Mouse (Mus musculus) lung, postnatal 0 days (tissue): ENCODE measurements around the gene Cdhr1. TPM values are rescaled to one million over a fixed set of nuclear protein-coding genes. Genes with fewer than 3 reads are reported as not detected.
"Not testable (repeated sequence)": the region's sequence is repeated elsewhere in the genome, so short reads cannot be mapped to it uniquely, and the experiment has no call there.

Source experiments
- ATAC-seq: fragments of 200-750 bp; cut with Nextera tagmentation; 2 replicates; pipeline ENCODE4 v1.8.0; 2017; ENCODE audit warnings: moderate library complexity
- DNase-seq: peaks from one replicate; pipeline ENCODE4 v3.0.0-alpha.2; 2016; ENCODE audit warnings: low spot score
- H3K27ac ChIP-seq: fragments of 300-500 bp; sonication (generic); 2 replicates; pipeline ENCODE4 v1.5.1; 2014; ENCODE audit warnings: antibody characterized with exemption, mild to moderate bottlenecking, low read length, mixed read lengths
- H3K27me3 ChIP-seq: fragments of 300-500 bp; sonication (generic); replicated peaks from 2 replicates; pipeline ENCODE4 v1.6.1; 2014; ENCODE audit warnings: low read length, mixed read lengths; ENCODE audit not compliant: insufficient read depth
- H3K36me3 ChIP-seq: fragments of 300-500 bp; sonication (generic); 2 replicates; pipeline ENCODE4 v1.6.1; 2014; ENCODE audit warnings: low read length, mixed read lengths; ENCODE audit not compliant: insufficient read depth
- H3K4me1 ChIP-seq: fragments of 300-500 bp; sonication (generic); 2 replicates; pipeline ENCODE4 v1.6.1; 2014; ENCODE audit warnings: antibody characterized with exemption, low read depth, low read length, mixed read lengths; ENCODE audit not compliant: insufficient read depth
- H3K4me2 ChIP-seq: fragments of 300-500 bp; sonication (generic); replicated peaks from 2 replicates; pipeline ENCODE4 v1.6.1; 2014; ENCODE audit warnings: low read depth, mild to moderate bottlenecking, low read length, moderate library complexity, mixed read lengths
- H3K4me3 ChIP-seq: fragments of 300-500 bp; sonication (generic); 2 replicates; pipeline ENCODE4 v1.5.1; 2014; ENCODE audit warnings: low read depth, low read length
- H3K9ac ChIP-seq: fragments of 300-500 bp; sonication (generic); replicated peaks from 2 replicates; pipeline ENCODE4 v1.6.1; 2014; ENCODE audit warnings: low read depth, mild to moderate bottlenecking
- H3K9me3 ChIP-seq: fragments of 300-500 bp; sonication (generic); 2 replicates; pipeline ENCODE4 v1.6.1; 2016; ENCODE audit warnings: low read length, mixed read lengths
- CTCF ChIP-seq: IDR thresholded peaks from 2 replicates; pipeline ENCODE4 v1.5.1; 2016; ENCODE audit warnings: antibody characterized with exemption, mild to moderate bottlenecking
- EP300 ChIP-seq: IDR thresholded peaks from 2 replicates; pipeline ENCODE4 v1.6.1; 2016; ENCODE audit warnings: antibody characterized with exemption, mild to moderate bottlenecking, control low read depth
- WGBS: fragments of 180-500 bp; shearing (Covaris S2); extraction: QIAGEN DNeasy Blood & Tissue Kit; methylation state at CpG from one replicate; pipeline ENCODE4 v1.1.7; 2014; 5-methylcytosine and 5-hydroxymethylcytosine counted together
- polyA plus RNA-seq: library from polyadenylated mRNA; unstranded; fragments of >200 nt; fragmentation: Nextera tagmentation; extraction: Ambion mirVana; gene quantifications from 2 replicates; pipeline ENCODE4 v1.2.1, GENCODE M21; 2015

The Cdhr1 gene
- 0.05 and 0.08 TPM in 2 replicates for polyA plus RNA-seq

DNA sequence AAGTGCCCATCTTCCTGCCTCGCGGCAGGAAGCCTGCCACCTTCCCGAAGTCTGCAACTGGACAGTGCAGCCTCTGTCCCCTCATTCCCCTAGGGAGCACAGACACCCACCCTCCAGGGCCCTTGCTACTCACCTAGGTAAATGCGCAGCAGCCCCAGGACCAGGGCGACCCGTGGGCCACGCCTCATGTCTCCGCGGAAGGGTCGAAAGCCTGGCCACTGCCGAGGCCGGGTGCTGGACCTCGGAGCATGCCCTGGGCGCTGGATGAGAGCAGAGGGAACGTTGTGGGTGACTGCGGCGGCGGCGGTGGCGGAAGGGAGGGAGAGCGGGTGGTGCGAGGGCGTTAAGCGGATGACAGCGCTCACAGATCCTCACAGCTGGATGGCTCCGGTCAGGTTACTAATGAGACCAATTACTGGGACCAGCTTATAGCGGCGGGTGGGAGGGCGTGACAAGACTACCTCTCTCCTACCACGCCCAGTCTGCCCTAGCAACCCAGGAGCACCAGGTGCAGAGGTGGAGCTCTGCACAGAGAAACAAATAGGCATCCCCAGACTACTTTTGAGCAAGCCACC, at the start of gene Cdhr1:
Cdhr1 (minus strand) TSS at position 392 of the 575 bp plus-strand sequence.
- Histone ChIP-seq H3K4me3 (no peak within 1 kb of the TSS), H3K9ac (no peak within 1 kb of the TSS), H3K9me3 (no peaks in the 10 kb centered on the region), H3K36me3 (no peaks in the 10 kb centered on the region), H3K27me3 (0 out of 2 replicates have a peak, but pooled peaks cover 9% of the 10 kb centered on the region), H3K4me2 (0 out of 2 replicates have a peak within 1 kb of the TSS, but pooled peaks have one; percentile 30), H3K27ac (no peak within 1 kb of the TSS), H3K4me1 (no peaks in the 10 kb centered on the region)
- ATAC-seq (no peak), DNase-seq (no peak)
- TF ChIP-seq EP300 (no peak), CTCF (no peak)
- under 1% methylated on average over 26 of the region's 30 CpGs for WGBS

DNA sequence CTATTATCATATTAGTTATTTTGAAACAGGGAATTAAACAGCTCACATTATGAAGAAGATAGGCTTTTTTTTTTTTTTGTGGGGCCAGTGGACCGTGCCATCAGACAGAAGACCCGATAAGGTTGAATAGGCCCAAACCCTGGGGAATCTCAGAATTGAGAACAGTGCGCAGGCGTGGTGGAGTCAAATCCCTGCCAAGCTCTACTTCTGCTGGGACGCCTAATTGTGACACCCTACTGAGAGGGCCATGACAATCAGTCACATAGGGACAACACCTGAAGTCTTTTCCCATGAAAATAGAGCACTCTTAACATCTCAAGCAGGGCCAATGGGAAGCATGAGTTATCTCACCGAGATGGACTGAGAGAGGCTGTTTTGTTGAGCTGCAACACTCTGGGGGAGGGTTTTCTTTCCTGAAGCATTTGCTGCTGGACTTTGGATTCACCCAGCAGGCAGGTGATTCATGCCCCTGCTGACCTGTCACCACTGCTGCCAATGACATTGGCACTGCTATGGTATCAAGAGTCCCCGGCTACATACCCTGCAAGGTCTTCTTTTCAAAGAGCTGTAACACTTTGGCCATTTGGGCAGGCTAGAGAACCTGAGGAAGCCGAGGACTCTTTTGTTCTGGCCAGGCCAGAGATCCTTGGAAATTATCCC, 41.0 kb upstream of the Cdhr1 start:
- no peaks in the 10 kb centered on the region for H3K4me1 ChIP-seq
- no peak for DNase-seq
- H3K9ac ChIP-seq, result no peak overlapping the region
- 76% methylated on average over 8 of the region's 8 CpGs for WGBS
- no peaks in the 10 kb centered on the region for H3K36me3 ChIP-seq
- H3K4me3 ChIP-seq, result no peak overlapping the region
- no peaks in the 10 kb centered on the region for H3K9me3 ChIP-seq
- no peak for ATAC-seq
- H3K4me2 ChIP-seq, result no peak overlapping the region
- TF ChIP-seq CTCF (no peak), EP300 (no peak)
- H3K27ac ChIP-seq, result no peak overlapping the region
- H3K27me3 ChIP-seq, result no peaks in the 10 kb centered on the region

DNA sequence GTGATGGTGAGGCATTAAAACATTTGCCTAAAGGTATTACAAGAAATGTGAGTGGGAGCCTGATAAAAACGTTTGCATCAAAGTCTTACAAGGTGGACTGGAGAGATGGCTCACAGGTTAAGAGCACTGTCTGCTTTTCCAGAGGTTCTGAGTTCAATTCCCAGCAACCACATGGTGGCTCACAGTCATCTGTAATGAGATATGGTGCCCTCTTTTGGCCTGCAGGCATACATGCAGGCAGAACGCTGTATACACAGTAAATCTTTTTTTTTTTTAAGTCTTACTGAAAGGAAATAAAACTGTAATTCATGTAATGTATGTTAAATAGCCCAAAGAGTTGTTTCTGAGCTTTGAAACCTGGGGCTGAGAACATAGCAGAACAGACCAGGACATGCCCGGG, 39.4 kb upstream of the Cdhr1 start:
- H3K4me1 ChIP-seq, H3K27me3 ChIP-seq: not testable (repeated sequence)

DNA sequence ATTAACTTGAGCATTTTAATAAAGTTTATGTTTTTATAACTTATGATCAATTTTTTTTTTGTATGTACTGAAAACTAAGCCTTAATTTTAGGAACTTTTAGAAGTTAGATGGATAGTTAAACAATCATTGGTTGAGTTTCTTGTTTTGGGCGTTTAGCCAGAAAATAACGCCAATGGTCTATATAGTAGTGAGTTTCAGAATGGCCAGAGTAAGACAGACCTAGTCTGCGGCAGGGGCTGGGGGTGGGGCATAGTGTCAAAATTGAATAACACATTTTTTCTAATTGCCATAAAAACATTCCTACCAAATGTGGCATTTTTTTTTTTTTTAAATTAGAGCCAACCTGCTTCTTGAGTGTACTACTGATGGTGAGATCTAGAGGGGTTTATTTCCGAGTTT, 38.0 kb upstream of the Cdhr1 start:
- no peaks in the 10 kb centered on the region for H3K9me3 ChIP-seq
- peaks cover 7% of the 10 kb centered on the region; the same call in 1 of the 2 replicates for H3K36me3 ChIP-seq
- no peak overlapping the region for H3K27ac ChIP-seq
- no peak overlapping the region for H3K4me3 ChIP-seq
- H3K9ac ChIP-seq, result no peak overlapping the region
- DNase-seq, result no peak
- 72% methylated on average over 4 of the region's 4 CpGs for WGBS
- ATAC-seq, result no peak
- H3K4me1 ChIP-seq, result no peaks in the 10 kb centered on the region
- TF ChIP-seq CTCF (no peak), EP300 (no peak)
- H3K27me3 ChIP-seq, result no peaks in the 10 kb centered on the region
- no peak overlapping the region for H3K4me2 ChIP-seq

More for the DNA sequence above, 39.4 kb upstream of the Cdhr1 start:
- H3K4me2 ChIP-seq, DNase-seq, H3K9me3 ChIP-seq, H3K27ac ChIP-seq, H3K4me3 ChIP-seq, H3K36me3 ChIP-seq, ATAC-seq, H3K9ac ChIP-seq: not testable (repeated sequence)
- WGBS, result 84% methylated on average over 2 of the region's 3 CpGs

GRCm38 (mm10) chr14:37135671-37136070, 37.5 kb upstream of the Cdhr1 start:
- Histone ChIP-seq H3K4me1 (no peaks in the 10 kb centered on the region), H3K27me3 (no peaks in the 10 kb centered on the region), H3K9ac (peak overlapping the region; percentile 86), H3K27ac (peak overlapping the region; percentile 92), H3K9me3 (no peaks in the 10 kb centered on the region), H3K4me2 (peak overlapping the region; percentile 64), H3K36me3 (peaks cover 7% of the 10 kb centered on the region; the same call in 1 of the 2 replicates), H3K4me3 (peak overlapping the region; percentile 87)
- DNase-seq (peak; percentile 41), ATAC-seq (no peak)
- TF ChIP-seq CTCF (no peak), EP300 (no peak)
- WGBS, result 3% methylated on average over 10 of the region's 10 CpGs

DNA sequence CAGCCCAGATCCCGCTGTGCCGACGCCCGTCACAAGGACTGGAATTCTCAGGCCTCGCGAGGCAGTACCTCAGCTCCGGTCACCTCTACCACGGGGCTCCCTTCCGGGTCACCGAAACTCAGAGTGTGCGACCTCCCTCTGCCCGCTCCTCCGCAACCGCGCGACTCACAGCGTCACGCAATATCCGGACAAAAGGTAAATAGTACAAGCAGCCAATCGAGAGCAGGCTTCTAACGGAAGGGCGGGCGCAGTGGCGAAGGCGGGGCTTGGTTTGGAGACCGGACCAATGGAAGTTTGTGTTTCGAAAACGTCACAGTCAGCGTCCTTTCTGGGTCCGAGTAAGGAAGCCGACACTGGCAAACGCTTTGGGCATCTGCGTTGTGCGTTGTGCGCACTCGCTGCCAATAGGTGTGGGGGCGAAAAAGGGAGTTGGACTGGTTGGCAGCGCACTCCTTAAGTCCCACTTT, 37.0 kb upstream of the Cdhr1 start, which contains the start of gene Ghitm:
Ghitm (minus strand) TSS at position 146 of the 467 bp plus-strand sequence.
- peaks cover 7% of the 10 kb centered on the region; the same call in 1 of the 2 replicates for H3K36me3 ChIP-seq
- TF ChIP-seq EP300, result peak; percentile 27; the same call in 1 of the 2 replicates
- no peak for TF ChIP-seq CTCF
- under 1% methylated on average over 34 of the region's 38 CpGs for WGBS
- peak; percentile 99 for ATAC-seq
- no peaks in the 10 kb centered on the region for H3K9me3 ChIP-seq
- H3K27ac ChIP-seq, result peak within 1 kb of the TSS; percentile 92
- DNase-seq, result peak; percentile 99
- no peaks in the 10 kb centered on the region for H3K27me3 ChIP-seq
- H3K4me3 ChIP-seq, result peak within 1 kb of the TSS; percentile 87
- H3K4me1 ChIP-seq, result no peaks in the 10 kb centered on the region
- H3K9ac ChIP-seq, result peak within 1 kb of the TSS; percentile 86
- peak within 1 kb of the TSS; percentile 66 for H3K4me2 ChIP-seq
